20 mouse cellular contexts compared by ENCODE assay signal in genomic region chr12:54566532-54567425, GRCm38 (mm10).
DNase-seq lines count a peak whose midpoint lies in the region; ATAC-seq and TF ChIP-seq lines count a peak whose summit lies in the region.
"Had no signal": no experiment of that assay in that cellular context is flagged by ENCODE, and none has a peak within 500 bp of the region (broad histone marks: within the 10 kb centered on the region; RNA-seq: fewer than 3 reads in every experiment).

No protein-coding gene starts in this region.

- DNase-seq in liver, adult 2 months (ENCODE audit: extremely low read depth, low read depth, low spot score) = peak; percentile 65
- DNase-seq in liver, embryonic 11.5 days (ENCODE audit: low spot score) = no peak
- peak; percentile 77 for DNase-seq in CD4-positive, CD25-positive, alpha-beta regulatory T cell, adult 2 months (ENCODE audit: low read depth, low spot score)
- DNase-seq in left cerebral cortex, postnatal 4 days = no peak
- no peak for DNase-seq in ovary, postnatal 36 days (ENCODE audit: low spot score)
- no peak for DNase-seq in right cerebral cortex, adult 18-20 months
- DNase-seq: B cell, adult 2 months; cerebellum, postnatal 10 days; forebrain, postnatal 0 days; heart, postnatal 14 days; lung, adult 2 months; right cerebral cortex, postnatal 4 days had no signal

- no peak for TF ChIP-seq POLR2A in liver, adult 2 months (IDR thresholded peaks at IDR 0.05; ENCODE audit: extremely low read depth, insufficient read depth, low read length)

- no peak for TF ChIP-seq CTCF in liver, adult 2 months (IDR thresholded peaks at IDR 0.05; ENCODE audit: low read depth, low read length)

- H3K27ac ChIP-seq in liver, adult 2 months (replicated peaks; ENCODE audit: insufficient read depth, low read depth, low read length) = no peak overlapping the region
- H3K27ac ChIP-seq in liver, embryonic 11.5 days (ENCODE audit: low read depth, low read length) = no peak overlapping the region
- H3K27ac ChIP-seq: heart, embryonic 10.5 days; kidney, embryonic 15.5 days; limb, embryonic 12.5 days; macrophage; midbrain, embryonic 15.5 days had no signal

- no peak overlapping the region for H3K4me2 ChIP-seq in liver, embryonic 11.5 days
- H3K4me2 ChIP-seq: kidney, embryonic 15.5 days; limb, embryonic 12.5 days; midbrain, embryonic 15.5 days had no signal

- no peaks in the 10 kb centered on the region; the same call in 1 of the 2 replicates for H3K4me1 ChIP-seq in liver, adult 2 months (ENCODE audit: control insufficient read depth, insufficient read depth, low read length)
- no peaks in the 10 kb centered on the region for H3K4me1 ChIP-seq in liver, embryonic 11.5 days (replicated peaks; ENCODE audit: control insufficient read depth, insufficient read depth, low read length)
- H3K4me1 ChIP-seq: heart, embryonic 10.5 days; kidney, embryonic 15.5 days; limb, embryonic 12.5 days; midbrain, embryonic 15.5 days had no signal

- H3K9me3 ChIP-seq in liver, embryonic 11.5 days (ENCODE audit: control insufficient read depth, low read length) = no peaks in the 10 kb centered on the region
- H3K9me3 ChIP-seq: heart, embryonic 10.5 days; kidney, embryonic 15.5 days; midbrain, embryonic 15.5 days had no signal

- no peak overlapping the region for H3K4me3 ChIP-seq in liver, adult 2 months (ENCODE audit: insufficient read depth, low read depth, low read length)
- no peak overlapping the region for H3K4me3 ChIP-seq in liver, embryonic 11.5 days (ENCODE audit: low read depth, low read length)
- H3K4me3 ChIP-seq: heart, embryonic 10.5 days; kidney, embryonic 15.5 days; limb, embryonic 12.5 days; midbrain, embryonic 15.5 days had no signal

- ATAC-seq in liver, embryonic 11.5 days (replicated peaks; ENCODE audit: low FRiP score) = no peak
- ATAC-seq in activated CD4-positive, CD25-positive, alpha-beta regulatory T cell, adult 4 months = peak; percentile 38
- ATAC-seq in inflammation-experienced regulatory T-cells, adult 6 months = peak; percentile 55
- ATAC-seq: forebrain, postnatal 0 days; hindbrain, embryonic 16.5 days; midbrain, embryonic 15.5 days had no signal

- no peak overlapping the region for H3K9ac ChIP-seq in liver, adult 2 months (ENCODE audit: low read depth, low read length)
- no peak overlapping the region for H3K9ac ChIP-seq in liver, embryonic 11.5 days (ENCODE audit: low read depth, low read length)
- H3K9ac ChIP-seq: forebrain, postnatal 0 days; kidney, embryonic 15.5 days; limb, embryonic 12.5 days; midbrain, embryonic 15.5 days had no signal

- H3K79me2 ChIP-seq in liver, adult 2 months (ENCODE audit: control insufficient read depth, insufficient read depth, low read length) = no peaks in the 10 kb centered on the region

- H3K36me3 ChIP-seq in liver, adult 2 months (ENCODE audit: control insufficient read depth, insufficient read depth, low read length) = no peaks in the 10 kb centered on the region
- no peaks in the 10 kb centered on the region for H3K36me3 ChIP-seq in liver, embryonic 11.5 days (ENCODE audit: control insufficient read depth, insufficient read depth, low read length)
- H3K36me3 ChIP-seq: heart, embryonic 10.5 days; kidney, embryonic 15.5 days; limb, embryonic 12.5 days; midbrain, embryonic 15.5 days had no signal

- no peaks in the 10 kb centered on the region for H3K27me3 ChIP-seq in liver, adult 2 months (ENCODE audit: control insufficient read depth, insufficient read depth, low read length)
- no peaks in the 10 kb centered on the region for H3K27me3 ChIP-seq in liver, embryonic 11.5 days (replicated peaks; ENCODE audit: control insufficient read depth, insufficient read depth, low read length)
- H3K27me3 ChIP-seq: kidney, embryonic 15.5 days; limb, embryonic 12.5 days; midbrain, embryonic 15.5 days had no signal

- WGBS in liver, adult 2 months = 86% methylated on average over 23 of the region's 23 CpGs
- 74% methylated on average over 23 of the region's 23 CpGs for WGBS in liver, embryonic 11.5 days

- intact Hi-C loops in left cerebral cortex, postnatal 4 days (cut with DNase I) = no loop called here

Comparison
In these comparisons a context has a peak if more than half of its experiments do, and no peak if none do; other contexts are left out.
1. DNase-seq: peak in liver, adult 2 months (single experiment) and CD4-positive, CD25-positive, alpha-beta regulatory T cell, adult 2 months (single experiment); none in liver, embryonic 11.5 days (single experiment), left cerebral cortex, postnatal 4 days (single experiment), ovary, postnatal 36 days (single experiment) and right cerebral cortex, adult 18-20 months (single experiment).